Mouse (Mus musculus) G1E (cell line): ENCODE data around the gene Mthfd2l. TPM values are rescaled to one million over a fixed set of nuclear protein-coding genes. Genes with fewer than 3 reads are reported as not detected.

Experiments
- ATAC-seq: 2 replicates; pipeline ENCODE4 v1.8.0; 2016; ENCODE audit warnings: mild to moderate bottlenecking; ENCODE audit not compliant: insufficient number of reproducible peaks, poor library complexity, low FRiP score, severe bottlenecking; ENCODE audit errors: extremely low read depth
- DNase-seq: peaks from one replicate; pipeline ENCODE4 v3.0.0; 2012; ENCODE audit warnings: low spot score
- H3K27me3 ChIP-seq: 2 replicates; pipeline ENCODE4 v1.6.1; 2012; ENCODE audit warnings: mild to moderate bottlenecking, low read length, inconsistent platforms; ENCODE audit not compliant: insufficient read depth
- H3K36me3 ChIP-seq: replicated peaks from 2 replicates; pipeline ENCODE3; 2012; ENCODE audit warnings: mild to moderate bottlenecking, inconsistent platforms
- H3K4me1 ChIP-seq: 2 replicates; pipeline ENCODE4 v1.6.1; 2012; ENCODE audit warnings: low read depth, low read length, inconsistent platforms, mixed read lengths; ENCODE audit not compliant: insufficient read depth
- H3K4me3 ChIP-seq: 2 replicates; pipeline ENCODE4 v1.5.1; 2012; ENCODE audit warnings: low read depth, mild to moderate bottlenecking, inconsistent platforms, low read length, moderate library complexity, mixed read lengths
- H3K9me3 ChIP-seq: replicated peaks from 2 replicates; pipeline ENCODE4 v1.6.1; 2012; ENCODE audit warnings: inconsistent platforms
- CTCF ChIP-seq: IDR thresholded peaks from 2 replicates; pipeline ENCODE4 v1.5.1; 2012; ENCODE audit warnings: low read depth, low read length, inconsistent platforms, mixed read lengths
- GATA1 ChIP-seq: IDR thresholded peaks from 2 replicates; pipeline ENCODE4 v1.6.1; 2012; ENCODE audit warnings: borderline replicate concordance, low read length, inconsistent platforms, mixed read lengths
- GATA2 ChIP-seq: IDR thresholded peaks from 2 replicates; pipeline ENCODE4 v1.6.1; 2012; ENCODE audit warnings: low read depth, low read length, inconsistent platforms, borderline replicate concordance
- POLR2AphosphoS5 ChIP-seq: IDR thresholded peaks from 2 replicates; pipeline ENCODE4 v1.6.1; 2012; ENCODE audit warnings: low read depth, low read length, inconsistent platforms; ENCODE audit not compliant: insufficient replicate concordance
- TAL1 ChIP-seq: conservative IDR thresholded peaks from 2 replicates; pipeline ENCODE4 v1.6.1; 2012; ENCODE audit warnings: low read depth, low read length, inconsistent platforms, mixed read lengths
- polyA plus RNA-seq: library from polyadenylated mRNA; stranded (reverse); fragments of >175 nt; gene quantifications from 2 replicates; pipeline ENCODE4 v1.2.3, GENCODE M21; 2012
- total RNA-seq, 2 experiments: library from RNA; stranded (forward) in 1 of 2; stranded (reverse) in 1 of 2; fragments of 200-1000 nt in 1 of 2; fragments of >200 nt in 1 of 2; fragmentation: Nextera tagmentation in 1 of 2; gene quantifications; 2 replicates each; pipeline ENCODE4 v1.2.3; 2014 to 2017

Gene Mthfd2l
- total and polyA plus RNA-seq, 3 experiments: 6.6 to 12.8 (median 12.4) TPM

- H3K36me3 ChIP-seq: peaks cover 12% of the 10 kb centered on the region
- peak overlapping the region; percentile 73 for H3K4me3 ChIP-seq
- peaks cover 6% of the 10 kb centered on the region for H3K4me1 ChIP-seq
- no peaks in the 10 kb centered on the region for H3K27me3 ChIP-seq
- TF ChIP-seq TAL1: no peak
- no peak for TF ChIP-seq POLR2AphosphoS5
- no peak for TF ChIP-seq CTCF
- TF ChIP-seq GATA2: no peak
- no peak for TF ChIP-seq GATA1
- H3K9me3 ChIP-seq: peaks cover 2% of the 10 kb centered on the region; the same call in 1 of the 2 replicates
- no peak for DNase-seq
- no peak for ATAC-seq
Observed at GRCm38 (mm10) chr5:90931911-90932310, 994 bp downstream of the Mthfd2l start.

GRCm38 (mm10) chr5:90936706-90937105 is 5.8 kb downstream of the Mthfd2l start:
- H3K4me3 ChIP-seq: no peak overlapping the region
- no peak for DNase-seq
- no peaks in the 10 kb centered on the region for H3K9me3 ChIP-seq
- no peak for ATAC-seq
- H3K36me3 ChIP-seq: peaks cover 12% of the 10 kb centered on the region
- H3K4me1 ChIP-seq: peaks cover 6% of the 10 kb centered on the region
- no peaks in the 10 kb centered on the region for H3K27me3 ChIP-seq
- TF ChIP-seq POLR2AphosphoS5 (no peak), GATA2 (no peak), TAL1 (no peak)

- H3K27me3 ChIP-seq: no peaks in the 10 kb centered on the region
- no peaks in the 10 kb centered on the region for H3K9me3 ChIP-seq
- peaks cover 4% of the 10 kb centered on the region for H3K36me3 ChIP-seq
- DNase-seq (no peak), ATAC-seq (peak; percentile 54)
- TF ChIP-seq TAL1 (no peak), CTCF (no peak), POLR2AphosphoS5 (no peak), GATA1 (no peak), GATA2 (no peak)
- H3K4me1 ChIP-seq: peaks cover 7% of the 10 kb centered on the region
- H3K4me3 ChIP-seq: no peak overlapping the region
Observed at GRCm38 (mm10) chr5:90945453-90945852, 14.5 kb downstream of the Mthfd2l start.

- no peak for TF ChIP-seq CTCF
- TF ChIP-seq GATA2: no peak
- TF ChIP-seq GATA1: no peak
- TF ChIP-seq POLR2AphosphoS5: no peak
- TF ChIP-seq TAL1: no peak
- Histone ChIP-seq H3K4me3 (no peak overlapping the region), H3K4me1 (peaks cover 7% of the 10 kb centered on the region), H3K27me3 (no peaks in the 10 kb centered on the region), H3K9me3 (no peaks in the 10 kb centered on the region), H3K36me3 (peaks cover 4% of the 10 kb centered on the region)
- DNase-seq (no peak), ATAC-seq (no peak)
Observed at GRCm38 (mm10) chr5:90949499-90949898, 18.6 kb downstream of the Mthfd2l start.

GRCm38 (mm10) chr5:90951475-90951874 is 20.6 kb downstream of the Mthfd2l start:
- DNase-seq: no peak
- Histone ChIP-seq H3K27me3 (no peaks in the 10 kb centered on the region), H3K9me3 (no peaks in the 10 kb centered on the region), H3K4me3 (no peak overlapping the region), H3K36me3 (peaks cover 4% of the 10 kb centered on the region), H3K4me1 (no peaks in the 10 kb centered on the region; the same call in 1 of the 2 replicates)
- no peak for TF ChIP-seq CTCF
- TF ChIP-seq GATA2: no peak
- TF ChIP-seq TAL1: no peak
- no peak for TF ChIP-seq POLR2AphosphoS5
- no peak for TF ChIP-seq GATA1
- ATAC-seq: peak; percentile 34; the same call in 1 of the 2 replicates

GRCm38 (mm10) chr5:90952731-90953481 is 22.0 kb downstream of the Mthfd2l start:
- no peak overlapping the region for H3K4me3 ChIP-seq
- no peaks in the 10 kb centered on the region for H3K9me3 ChIP-seq
- TF ChIP-seq CTCF (no peak), GATA2 (no peak), POLR2AphosphoS5 (no peak), TAL1 (no peak), GATA1 (no peak)
- peak; percentile 5 for DNase-seq
- H3K36me3 ChIP-seq: peaks cover 4% of the 10 kb centered on the region
- H3K27me3 ChIP-seq: no peaks in the 10 kb centered on the region
- ATAC-seq: no peak
- no peaks in the 10 kb centered on the region for H3K4me1 ChIP-seq
